Mouse (Mus musculus) liver, postnatal 0 days (tissue): ENCODE data around the gene Adcy7.

Source experiments
- CTCF ChIP-seq: sonication (generic); IDR thresholded peaks from 2 replicates; pipeline ENCODE4 v1.5.1; 2016; ENCODE audit warnings: antibody characterized with exemption, low read depth
- EP300 ChIP-seq: IDR thresholded peaks from 2 replicates; pipeline ENCODE4 v1.6.1; 2016; ENCODE audit warnings: antibody characterized with exemption, low read depth, mild to moderate bottlenecking

DNA sequence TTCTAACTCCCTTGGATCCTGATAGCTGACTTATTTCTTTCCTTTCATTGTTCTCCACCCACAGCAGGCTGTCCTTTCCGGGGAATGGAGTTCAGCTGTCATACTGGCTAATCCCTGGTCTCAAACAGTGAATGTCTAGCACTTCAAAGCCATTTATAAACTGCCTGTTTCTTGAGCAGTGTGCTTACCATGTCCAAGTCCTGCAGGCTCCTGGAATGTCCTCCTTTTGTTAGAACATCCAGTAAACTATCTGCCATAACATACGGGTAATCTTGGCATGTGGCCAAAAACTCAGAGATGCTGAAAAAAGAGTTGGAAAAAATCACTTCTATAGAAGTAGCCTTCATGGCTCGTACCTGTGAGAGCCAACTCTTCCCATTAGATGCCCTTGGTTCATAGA is 67.0 kb downstream of the Adcy7 start:
- TF ChIP-seq EP300 (no peak), CTCF (no peak)
